ENCODE assay signal across 8 mouse cellular contexts in genomic region chr11:107124327-107124731, GRCm38 (mm10). TPM values are rescaled to one million over a fixed set of nuclear protein-coding genes. Genes with fewer than 3 reads are reported as not detected.
DNase-seq lines count a peak whose midpoint lies in the region; ATAC-seq and TF ChIP-seq lines count a peak whose summit lies in the region.

No protein-coding gene starts in this region.

- no peak for TF ChIP-seq POLR2A in myocyte (IDR thresholded peaks at IDR 0.05; ENCODE audit: insufficient read length, low read depth)

- TF ChIP-seq CTCF in gastrocnemius, adult 2 months (IDR thresholded peaks at IDR 0.05) = no peak

- 19% methylated on average over 7 of the region's 7 CpGs for WGBS in hindbrain, embryonic 15.5 days
- WGBS in liver, embryonic 11.5 days = 28% methylated on average over 7 of the region's 7 CpGs

- peak; percentile 61; the same call in 1 of the 2 replicates for ATAC-seq in hindbrain, embryonic 15.5 days (ENCODE audit: low FRiP score, low read depth)
- ATAC-seq in liver, embryonic 11.5 days (replicated peaks; ENCODE audit: low FRiP score) = peak; percentile 39

- intact Hi-C loops in gastrocnemius, adult 2 months (cut with DNase I) = no loop called here

- H3K9me3 ChIP-seq in hindbrain, embryonic 15.5 days = no peaks in the 10 kb centered on the region
- H3K9me3 ChIP-seq in liver, embryonic 11.5 days (ENCODE audit: control insufficient read depth, low read length) = no peaks in the 10 kb centered on the region

- no peak overlapping the region for H3K9ac ChIP-seq in hindbrain, embryonic 15.5 days
- no peak overlapping the region for H3K9ac ChIP-seq in liver, embryonic 11.5 days (ENCODE audit: low read depth, low read length)

- H3K27ac ChIP-seq in gastrocnemius, adult 2 months = peak overlapping the region; percentile 61
- no peak overlapping the region for H3K27ac ChIP-seq in hindbrain, embryonic 15.5 days (replicated peaks)
- H3K27ac ChIP-seq in liver, embryonic 11.5 days (ENCODE audit: low read depth, low read length) = no peak overlapping the region

- H3K36me3 ChIP-seq in hindbrain, embryonic 15.5 days = no peaks in the 10 kb centered on the region
- no peaks in the 10 kb centered on the region for H3K36me3 ChIP-seq in liver, embryonic 11.5 days (ENCODE audit: control insufficient read depth, insufficient read depth, low read length)
- no peaks in the 10 kb centered on the region for H3K36me3 ChIP-seq in myocyte (ENCODE audit: control insufficient read depth, insufficient read depth)

- H3K4me2 ChIP-seq in hindbrain, embryonic 15.5 days = peak overlapping the region; percentile 10; the same call in 1 of the 2 replicates
- H3K4me2 ChIP-seq in liver, embryonic 11.5 days = peak overlapping the region; percentile 40
- peak overlapping the region; percentile 68 for H3K4me2 ChIP-seq in myocyte (ENCODE audit: low read depth)

- peak overlapping the region; percentile 39 for H3K4me3 ChIP-seq in gastrocnemius, adult 2 months
- H3K4me3 ChIP-seq in hindbrain, embryonic 15.5 days = no peak overlapping the region
- H3K4me3 ChIP-seq in liver, embryonic 11.5 days (ENCODE audit: low read depth, low read length) = no peak overlapping the region
- H3K4me3 ChIP-seq in myocyte = no peak overlapping the region

- H3K79me2 ChIP-seq in myocyte (ENCODE audit: control insufficient read depth, insufficient read depth) = peaks cover 96% of the 10 kb centered on the region

- no peaks in the 10 kb centered on the region for H3K27me3 ChIP-seq in hindbrain, embryonic 15.5 days
- H3K27me3 ChIP-seq in liver, embryonic 11.5 days (replicated peaks; ENCODE audit: control insufficient read depth, insufficient read depth, low read length) = no peaks in the 10 kb centered on the region
- H3K27me3 ChIP-seq in myocyte (ENCODE audit: control insufficient read depth, insufficient read depth, insufficient read length) = no peaks in the 10 kb centered on the region

- peaks cover 37% of the 10 kb centered on the region for H3K4me1 ChIP-seq in hindbrain, embryonic 15.5 days (replicated peaks)
- H3K4me1 ChIP-seq in liver, embryonic 11.5 days (replicated peaks; ENCODE audit: control insufficient read depth, insufficient read depth, low read length) = peaks cover 23% of the 10 kb centered on the region

- DNase-seq in spleen, adult 12 weeks (ENCODE audit: low spot score) = peak; percentile 39
- no peak for DNase-seq in spleen, postnatal 14 days (ENCODE audit: low spot score in 2 of 2)
- peak; percentile 82 for DNase-seq in adrenal gland, postnatal 14 days
- peak; percentile 70 for DNase-seq in gastrocnemius, adult 2 months
- DNase-seq in liver, embryonic 11.5 days (ENCODE audit: low spot score) = no peak
- no peak for DNase-seq in embryo, embryonic 9.5 days (ENCODE audit: extremely low spot score)

- H3ac ChIP-seq in myocyte (ENCODE audit: control insufficient read depth, insufficient read length) = no peak overlapping the region

TF ChIP-seq in myocyte, 11 proteins besides CTCF, POLR2A, EP300 and RAD21:
- TF ChIP-seq REST (IDR thresholded peaks at IDR 0.05; ENCODE audit: insufficient read depth, insufficient read length) = no peak
- TF ChIP-seq CEBPB (IDR thresholded peaks at IDR 0.05; ENCODE audit: insufficient read depth, poor library complexity, severe bottlenecking) = 0 out of 2 replicates have a peak, but pooled peaks have one; percentile 34
- peak; percentile 75 for TF ChIP-seq USF1 (IDR thresholded peaks at IDR 0.05; ENCODE audit: low read depth)
TF ChIP-seq in myocyte: peak in this region for 2.

RNA-seq across cellular contexts. Expression of gene Bptf, which starts 7.6 kb away (rescaled TPM):
- total RNA-seq in adrenal gland, postnatal 14 days (2021) = 42.6 and 47.5 TPM in 2 replicates
- 10 to 100 TPM; 22.4 to 24.2 TPM for total RNA-seq in gastrocnemius, adult 2 months (2021)
- polyA plus RNA-seq in hindbrain, embryonic 15.5 days (2015; fragmentation: Nextera tagmentation; extraction: Ambion mirVana) = 27.1 and 32.9 TPM in 2 replicates
- polyA plus RNA-seq in liver, embryonic 11.5 days (2014; fragmentation: Nextera tagmentation; extraction: Ambion mirVana) = 22.6 and 27.9 TPM in 2 replicates
- 11.8 TPM for polyA plus RNA-seq in myocyte (2012; fragmentation: generic; extraction: Trizol)

Comparison
In these comparisons a context has a peak if more than half of its experiments do, and no peak if none do; other contexts are left out.
1. DNase-seq: peak in spleen, adult 12 weeks (single experiment), adrenal gland, postnatal 14 days (single experiment) and gastrocnemius, adult 2 months (single experiment); none in spleen, postnatal 14 days (0 of 2), liver, embryonic 11.5 days (single experiment) and embryo, embryonic 9.5 days (single experiment).
2. H3K4me2 ChIP-seq: peak in every context shown above with its lines; median percentile 68 in myocyte; 40 in liver, embryonic 11.5 days; 10 in hindbrain, embryonic 15.5 days.